Mouse (Mus musculus): ENCODE measurements around the gene Gad1.

DNA sequence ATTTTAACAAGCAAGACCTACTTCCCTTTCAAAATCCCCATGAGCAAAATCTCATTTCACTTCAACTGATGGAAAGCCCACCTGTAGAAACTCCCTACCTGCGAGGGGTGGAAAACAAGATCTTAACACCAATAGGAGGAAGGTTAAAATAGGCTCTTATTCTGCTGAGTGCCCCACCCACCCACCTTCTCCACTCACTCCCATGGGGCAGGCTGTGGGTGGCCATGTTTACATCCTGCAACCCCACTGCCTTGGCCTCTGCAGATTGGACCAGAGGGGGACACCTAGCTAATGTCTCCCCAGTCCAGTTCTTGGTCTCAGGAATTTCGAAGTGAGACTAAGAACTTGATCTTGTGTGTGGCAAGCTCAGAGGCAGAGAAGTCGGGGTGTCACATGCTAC, 77.0 kb downstream of the Gad1 start:
- no peak for TF ChIP-seq CTCF (IDR thresholded peaks at IDR 0.05; ENCODE audit: control insufficient read depth, insufficient read depth, insufficient replicate concordance, low read depth, low read length)
- TF ChIP-seq POLR2A (IDR thresholded peaks at IDR 0.05; ENCODE audit: control insufficient read depth, low read depth, low read length): no peak

Measured in testis, adult 2 months (tissue).